Mouse (Mus musculus) lung, postnatal 0 days (tissue): Measurements from ENCODE around the gene Sgms1.

Experiments
- CTCF ChIP-seq: IDR thresholded peaks from 2 replicates; pipeline ENCODE4 v1.5.1; 2016; ENCODE audit warnings: antibody characterized with exemption, mild to moderate bottlenecking
- EP300 ChIP-seq: IDR thresholded peaks from 2 replicates; pipeline ENCODE4 v1.6.1; 2016; ENCODE audit warnings: antibody characterized with exemption, mild to moderate bottlenecking, control low read depth

GRCm38 (mm10) chr19:32277869-32278268 lies 111.6 kb downstream of the Sgms1 start:
- TF ChIP-seq CTCF = no peak
- TF ChIP-seq EP300 = no peak
